Mouse (Mus musculus): Measurements from ENCODE around the gene Endov. TPM values are rescaled to one million over a fixed set of nuclear protein-coding genes. Genes with fewer than 3 reads are reported as not detected.

Gene Endov
- total and polyA plus RNA-seq, 2 experiments from 2014 or later: 16.9 to 42.8 TPM

- ATAC-seq (peak; percentile 49), DNase-seq (peak; percentile 41)
- Histone ChIP-seq H3K36me3 (ENCODE audit: insufficient read depth) (no peaks in the 10 kb centered on the region), H3K27me3 (ENCODE audit: insufficient read depth, low read length) (no peaks in the 10 kb centered on the region), H3K4me2 (ENCODE audit: low read depth) (no peak overlapping the region), H3K4me3 (ENCODE audit: low read depth, low read length) (no peak overlapping the region), H3K9me3 (ENCODE audit: low read length) (no peaks in the 10 kb centered on the region), H3K4me1 (ENCODE audit: insufficient read depth) (peaks cover 32% of the 10 kb centered on the region), H3K9ac (no peak overlapping the region), H3K27ac (ENCODE audit: low read depth, low read length) (no peak overlapping the region)
- WGBS: 60% methylated on average over 12 of the region's 12 CpGs
- peak; percentile 46 for TF ChIP-seq CTCF (IDR thresholded peaks at IDR 0.05; ENCODE audit: low read depth)
Observed at GRCm38 (mm10) chr11:119516677-119517361, 25.7 kb downstream of the Endov start.

GRCm38 (mm10) chr11:119519387-119519786, 28.2 kb downstream of the Endov start:
- no peak overlapping the region for H3K4me2 ChIP-seq (ENCODE audit: low read depth)
- ATAC-seq (no peak), DNase-seq (no peak)
- peaks cover 27% of the 10 kb centered on the region for H3K4me1 ChIP-seq (ENCODE audit: insufficient read depth)
- 88% methylated on average over 1 of the region's 1 CpGs for WGBS
- no peaks in the 10 kb centered on the region for H3K36me3 ChIP-seq (ENCODE audit: insufficient read depth)
- no peaks in the 10 kb centered on the region for H3K9me3 ChIP-seq (ENCODE audit: low read length)
- no peak for TF ChIP-seq CTCF (IDR thresholded peaks at IDR 0.05; ENCODE audit: low read depth)
- no peak overlapping the region for H3K4me3 ChIP-seq (ENCODE audit: low read depth, low read length)
- H3K27me3 ChIP-seq (ENCODE audit: insufficient read depth, low read length): no peaks in the 10 kb centered on the region
- no peak overlapping the region for H3K27ac ChIP-seq (ENCODE audit: low read depth, low read length)
- H3K9ac ChIP-seq: no peak overlapping the region

GRCm38 (mm10) chr11:119520005-119520712, 29.0 kb downstream of the Endov start:
- no peak for TF ChIP-seq CTCF (IDR thresholded peaks at IDR 0.05; ENCODE audit: low read depth)
- DNase-seq (no peak), ATAC-seq (no peak)
- WGBS: 75% methylated on average over 5 of the region's 5 CpGs
- no peak overlapping the region for H3K4me2 ChIP-seq (ENCODE audit: low read depth)
- H3K9ac ChIP-seq: no peak overlapping the region
- no peaks in the 10 kb centered on the region for H3K9me3 ChIP-seq (ENCODE audit: low read length)
- H3K27me3 ChIP-seq (ENCODE audit: insufficient read depth, low read length): no peaks in the 10 kb centered on the region
- H3K4me1 ChIP-seq (ENCODE audit: insufficient read depth): peaks cover 24% of the 10 kb centered on the region
- no peak overlapping the region for H3K4me3 ChIP-seq (ENCODE audit: low read depth, low read length)
- no peak overlapping the region for H3K27ac ChIP-seq (ENCODE audit: low read depth, low read length)
- H3K36me3 ChIP-seq (ENCODE audit: insufficient read depth): no peaks in the 10 kb centered on the region

GRCm38 (mm10) chr11:119520713-119521063, 29.5 kb downstream of the Endov start:
- no peaks in the 10 kb centered on the region for H3K9me3 ChIP-seq (ENCODE audit: low read length)
- H3K9ac ChIP-seq: no peak overlapping the region
- no peak overlapping the region for H3K4me3 ChIP-seq (ENCODE audit: low read depth, low read length)
- H3K4me1 ChIP-seq (ENCODE audit: insufficient read depth): peaks cover 18% of the 10 kb centered on the region
- DNase-seq (no peak), ATAC-seq (no peak)
- H3K27ac ChIP-seq (ENCODE audit: low read depth, low read length): no peak overlapping the region
- H3K4me2 ChIP-seq (ENCODE audit: low read depth): no peak overlapping the region
- TF ChIP-seq CTCF (IDR thresholded peaks at IDR 0.05; ENCODE audit: low read depth): no peak
- no peaks in the 10 kb centered on the region for H3K36me3 ChIP-seq (ENCODE audit: insufficient read depth)
- H3K27me3 ChIP-seq (ENCODE audit: insufficient read depth, low read length): no peaks in the 10 kb centered on the region

- Histone ChIP-seq H3K36me3 (ENCODE audit: insufficient read depth) (no peaks in the 10 kb centered on the region), H3K9me3 (ENCODE audit: low read length) (no peaks in the 10 kb centered on the region), H3K4me2 (ENCODE audit: low read depth) (no peak overlapping the region), H3K27ac (ENCODE audit: low read depth, low read length) (no peak overlapping the region), H3K9ac (no peak overlapping the region), H3K4me1 (ENCODE audit: insufficient read depth) (peaks cover 5% of the 10 kb centered on the region; the same call in 1 of the 2 replicates), H3K27me3 (ENCODE audit: insufficient read depth, low read length) (no peaks in the 10 kb centered on the region), H3K4me3 (ENCODE audit: low read depth, low read length) (no peak overlapping the region)
- 81% methylated on average over 6 of the region's 6 CpGs for WGBS
- ATAC-seq: 0 out of 2 replicates have a peak, but pooled peaks have one; percentile 30
- TF ChIP-seq CTCF (IDR thresholded peaks at IDR 0.05; ENCODE audit: low read depth): no peak
- no peak for DNase-seq
Observed at GRCm38 (mm10) chr11:119521920-119522710, 31.0 kb downstream of the Endov start.

GRCm38 (mm10) chr11:119522779-119523178, 31.6 kb downstream of the Endov start:
- ATAC-seq: no peak
- Histone ChIP-seq H3K9me3 (ENCODE audit: low read length) (no peaks in the 10 kb centered on the region), H3K36me3 (ENCODE audit: insufficient read depth) (no peaks in the 10 kb centered on the region), H3K4me1 (ENCODE audit: insufficient read depth) (peaks cover 5% of the 10 kb centered on the region; the same call in 1 of the 2 replicates), H3K4me2 (ENCODE audit: low read depth) (no peak overlapping the region), H3K9ac (no peak overlapping the region), H3K4me3 (ENCODE audit: low read depth, low read length) (no peak overlapping the region), H3K27ac (ENCODE audit: low read depth, low read length) (no peak overlapping the region), H3K27me3 (ENCODE audit: insufficient read depth, low read length) (no peaks in the 10 kb centered on the region)
- no peak for TF ChIP-seq CTCF (IDR thresholded peaks at IDR 0.05; ENCODE audit: low read depth)
- WGBS: 68% methylated on average over 8 of the region's 8 CpGs
- no peak for DNase-seq

All from forebrain, postnatal 0 days (tissue).